Mouse (Mus musculus): ENCODE results near the gene Abca9.
A peak's percentile ranks its signal among the peaks of the same experiment; 100 is the strongest.

Abca9 gene

GRCm38 (mm10) chr11:110061032-110061431 lies 107.0 kb downstream of the Abca9 start:
- DNase-seq (ENCODE audit: low read depth, low spot score) = peak; percentile 9

GRCm38 (mm10) chr11:110060127-110060526 lies 107.9 kb downstream of the Abca9 start:
- no peak for DNase-seq (ENCODE audit: low read depth, low spot score)

- DNase-seq (ENCODE audit: low read depth, low spot score) = no peak
Observed at GRCm38 (mm10) chr11:110053681-110054080, 114.3 kb downstream of the Abca9 start.

All from 3T3-L1 (cell line).